Mouse (Mus musculus) erythroblast, embryonic 14.5 days (primary cell): ENCODE data around the gene Oosp3.

Source experiments
- GATA1 ChIP-seq: IDR thresholded peaks from 2 replicates; pipeline ENCODE4 v1.6.1; 2012; ENCODE audit warnings: low read length, inconsistent platforms, mixed read lengths
- TAL1 ChIP-seq: IDR thresholded peaks from 3 replicates; pipeline ENCODE4 v1.6.1; 2012; ENCODE audit warnings: low read length, inconsistent platforms, mixed read lengths

DNA sequence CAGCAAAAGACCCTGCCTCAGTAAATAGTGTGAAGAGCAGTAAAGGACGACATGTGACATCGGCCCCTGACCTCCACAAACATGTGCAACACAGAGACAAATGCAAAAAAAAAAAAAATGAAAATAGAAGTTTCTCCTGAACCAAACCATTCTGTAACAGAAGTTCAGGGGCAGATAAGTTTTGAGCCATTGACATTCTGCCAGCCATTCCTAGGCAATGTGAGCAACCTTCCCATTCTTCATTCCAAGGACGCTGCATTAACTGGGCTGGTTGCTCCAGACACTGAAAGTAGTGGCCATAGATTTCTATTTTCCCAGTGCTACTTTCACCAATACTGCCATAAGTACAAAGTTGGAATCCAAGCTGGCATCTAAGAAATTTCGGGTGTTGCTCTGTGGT is 15.6 kb downstream of the Oosp3 start:
- TF ChIP-seq GATA1 (no peak), TAL1 (no peak)
